Mouse (Mus musculus): ENCODE results near the gene Nudt15.

Gene Nudt15

GRCm38 (mm10) chr14:73474636-73475093 is 73.4 kb downstream of the Nudt15 start:
- in situ Hi-C loops (cut with MboI; ENCODE audit: unreplicated experiment in 2 of 2): loop anchor here (5.0 to 25.0 kb wide), 6 partner anchors 92 to 1100 kb away; no protein-coding TSS in a partner anchor

DNA sequence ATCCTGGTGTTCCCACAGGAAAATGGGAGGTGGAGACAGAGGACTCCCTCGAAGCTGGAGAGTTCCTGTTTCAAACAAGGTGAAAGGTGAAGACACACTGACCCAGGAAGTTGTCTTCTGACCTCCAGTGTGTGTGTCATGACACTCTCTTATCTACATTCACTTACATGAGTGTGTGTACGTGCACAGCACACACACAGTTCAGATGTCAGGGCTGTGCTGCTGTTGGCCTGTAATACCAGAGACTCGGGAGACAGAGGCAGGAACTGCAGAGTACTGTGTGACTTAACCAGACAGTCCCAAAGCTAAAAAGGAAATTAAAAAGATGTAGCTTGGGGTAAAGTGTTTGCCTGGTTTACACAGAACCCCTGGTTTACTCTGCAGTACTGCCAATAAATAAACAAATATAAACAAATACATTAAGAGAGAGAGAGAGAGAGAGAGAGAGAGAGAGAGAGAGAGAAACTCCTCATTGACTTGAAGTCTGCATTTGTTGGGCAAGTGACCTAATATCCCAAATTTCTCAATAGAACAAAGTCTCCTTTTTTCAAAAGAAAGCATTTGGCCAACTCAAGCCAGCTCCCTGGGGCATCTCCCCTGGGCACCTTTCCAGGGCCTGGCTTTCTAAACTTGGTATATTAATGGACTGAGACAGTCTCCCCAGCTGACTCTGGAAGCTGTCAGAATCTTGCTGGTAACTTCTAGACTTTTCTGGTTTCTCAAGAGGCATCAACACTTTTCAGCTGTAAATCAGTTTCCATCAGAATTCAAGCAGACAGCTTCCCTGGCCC is 74.2 kb downstream of the Nudt15 start:
- in situ Hi-C loops (cut with MboI; ENCODE audit: unreplicated experiment in 2 of 2): loop anchor here (10.0 to 25.0 kb wide), 4 partner anchors 169 to 1099 kb away; no protein-coding TSS in a partner anchor

GRCm38 (mm10) chr14:73472205-73472604 is 75.8 kb downstream of the Nudt15 start:
- in situ Hi-C loops (cut with MboI; ENCODE audit: unreplicated experiment in 2 of 2): loop anchor here (10.0 to 25.0 kb wide), 4 partner anchors 167 to 1097 kb away; no protein-coding TSS in a partner anchor

- in situ Hi-C loops (cut with MboI; ENCODE audit: unreplicated experiment in 2 of 2): loop anchor here (10.0 to 25.0 kb wide), 4 partner anchors 166 to 1096 kb away; no protein-coding TSS in a partner anchor
Observed at GRCm38 (mm10) chr14:73470593-73470992, 77.4 kb downstream of the Nudt15 start.

- in situ Hi-C loops (cut with MboI; ENCODE audit: unreplicated experiment in 2 of 2): loop anchor here in 1 of 2 experiments (25.0 kb wide), 1 partner anchor 1082 kb away; no protein-coding TSS in a partner anchor
Observed at GRCm38 (mm10) chr14:73469506-73469905, 78.5 kb downstream of the Nudt15 start.

Data from v-Abl transformed pro-B cells (cell line).